Mouse (Mus musculus) heart, adult 2 months (tissue): ENCODE measurements at regions not wholly inside any gene's neighbourhood (a gene's known extent, or its start where the extent isn't known, plus 50 kb on each side); places are given as distances from the start of the nearest gene placed in this dataset.
"Not testable (repeated sequence)": the region's sequence is repeated elsewhere in the genome, so short reads cannot be mapped to it uniquely, and the experiment has no call there.

Experiments
- CTCF ChIP-seq: fragments of 200-600 bp; IDR thresholded peaks from 2 replicates; pipeline ENCODE4 v1.8.1; 2022; ENCODE audit warnings: antibody characterized with exemption, mild to moderate bottlenecking, moderate library complexity
- POLR2A ChIP-seq: fragments of 200-500 bp; IDR thresholded peaks from 2 replicates; pipeline ENCODE4 v1.6.1; 2011; ENCODE audit warnings: mild to moderate bottlenecking, low read depth, low read length, control low read depth; ENCODE audit not compliant: insufficient read depth

GRCm38 (mm10) chr5:148649573-148649972, 97.0 kb upstream of the Ubl3 start:
- not testable (repeated sequence) for TF ChIP-seq POLR2A, CTCF
